Mouse (Mus musculus) midbrain, embryonic 14.5 days (tissue): ENCODE measurements around the gene Cdca5. TPM values are rescaled to one million over a fixed set of nuclear protein-coding genes. Genes with fewer than 3 reads are reported as not detected.

Experiments used
- ATAC-seq: fragments of 200-750 bp; cut with Nextera tagmentation; 2 replicates; pipeline ENCODE4 v1.8.0; 2017; ENCODE audit warnings: moderate number of reproducible peaks, moderate library complexity; ENCODE audit not compliant: low FRiP score, low TSS enrichment
- DNase-seq: peaks from one replicate; pipeline ENCODE4 v3.0.0-alpha.2; 2015
- H3K27ac ChIP-seq: fragments of 300-500 bp; sonication (generic); replicated peaks from 2 replicates; pipeline ENCODE4 v1.5.1; 2014; ENCODE audit warnings: mild to moderate bottlenecking, low read depth, low read length, moderate library complexity
- H3K27me3 ChIP-seq: fragments of 300-500 bp; sonication (generic); 2 replicates; pipeline ENCODE4 v1.6.1; 2014; ENCODE audit warnings: low read length, control low read depth, mixed read lengths; ENCODE audit not compliant: control insufficient read depth, insufficient read depth
- H3K36me3 ChIP-seq: fragments of 300-500 bp; sonication (generic); 2 replicates; pipeline ENCODE4 v1.6.1; 2014; ENCODE audit warnings: low read length, control low read depth; ENCODE audit not compliant: control insufficient read depth, insufficient read depth
- H3K4me1 ChIP-seq: fragments of 300-500 bp; sonication (generic); 2 replicates; pipeline ENCODE4 v1.6.1; 2014; ENCODE audit warnings: mild to moderate bottlenecking, antibody characterized with exemption, low read length, control low read depth; ENCODE audit not compliant: control insufficient read depth, insufficient read depth
- H3K4me2 ChIP-seq: fragments of 300-500 bp; sonication (generic); 2 replicates; pipeline ENCODE4 v1.6.1; 2014; ENCODE audit warnings: mild to moderate bottlenecking, low read length, moderate library complexity
- H3K4me3 ChIP-seq: fragments of 300-500 bp; sonication (generic); replicated peaks from 2 replicates; pipeline ENCODE4 v1.5.1; 2014; ENCODE audit warnings: low read depth, low read length
- H3K9ac ChIP-seq: fragments of 300-500 bp; sonication (generic); replicated peaks from 2 replicates; pipeline ENCODE4 v1.6.1; 2014; ENCODE audit warnings: mild to moderate bottlenecking, low read length, moderate library complexity
- H3K9me3 ChIP-seq: fragments of 300-500 bp; sonication (generic); 2 replicates; pipeline ENCODE4 v1.6.1; 2016; ENCODE audit warnings: low read length, control low read depth, mixed read lengths; ENCODE audit not compliant: control insufficient read depth
- WGBS: fragments of 180-500 bp; shearing (Covaris S2); extraction: QIAGEN DNeasy Blood & Tissue Kit; methylation state at CpG from one replicate; pipeline ENCODE4 v1.1.7; 2014; 5-methylcytosine and 5-hydroxymethylcytosine counted together
- microRNA-seq: library from miRNA; unstranded; fragments of <30 nt; microRNA quantifications from one replicate; pipeline ENCODE4, GENCODE M21; 2016
- polyA plus RNA-seq: library from polyadenylated mRNA; unstranded; fragments of >200 nt; fragmentation: Nextera tagmentation; extraction: Ambion mirVana; gene quantifications from 2 replicates; pipeline ENCODE4 v1.2.1, GENCODE M21; 2014

Gene Cdca5
- polyA plus RNA-seq, 1 experiment from 2014 or later = 8.6 TPM

GRCm38 (mm10) chr19:6140374-6140677, 55.5 kb downstream of the Cdca5 start:
- ATAC-seq = no peak
- H3K27me3 ChIP-seq = no peaks in the 10 kb centered on the region
- H3K9me3 ChIP-seq = no peaks in the 10 kb centered on the region
- peaks cover 24% of the 10 kb centered on the region for H3K36me3 ChIP-seq
- H3K4me1 ChIP-seq = peaks cover 11% of the 10 kb centered on the region
- no peak for DNase-seq
- H3K27ac ChIP-seq = peak overlapping the region; percentile 98
- peak overlapping the region; percentile 80 for H3K4me2 ChIP-seq
- H3K4me3 ChIP-seq = peak overlapping the region; percentile 53
- H3K9ac ChIP-seq = peak overlapping the region; percentile 83
- 9% methylated on average over 16 of the region's 16 CpGs for WGBS

DNA sequence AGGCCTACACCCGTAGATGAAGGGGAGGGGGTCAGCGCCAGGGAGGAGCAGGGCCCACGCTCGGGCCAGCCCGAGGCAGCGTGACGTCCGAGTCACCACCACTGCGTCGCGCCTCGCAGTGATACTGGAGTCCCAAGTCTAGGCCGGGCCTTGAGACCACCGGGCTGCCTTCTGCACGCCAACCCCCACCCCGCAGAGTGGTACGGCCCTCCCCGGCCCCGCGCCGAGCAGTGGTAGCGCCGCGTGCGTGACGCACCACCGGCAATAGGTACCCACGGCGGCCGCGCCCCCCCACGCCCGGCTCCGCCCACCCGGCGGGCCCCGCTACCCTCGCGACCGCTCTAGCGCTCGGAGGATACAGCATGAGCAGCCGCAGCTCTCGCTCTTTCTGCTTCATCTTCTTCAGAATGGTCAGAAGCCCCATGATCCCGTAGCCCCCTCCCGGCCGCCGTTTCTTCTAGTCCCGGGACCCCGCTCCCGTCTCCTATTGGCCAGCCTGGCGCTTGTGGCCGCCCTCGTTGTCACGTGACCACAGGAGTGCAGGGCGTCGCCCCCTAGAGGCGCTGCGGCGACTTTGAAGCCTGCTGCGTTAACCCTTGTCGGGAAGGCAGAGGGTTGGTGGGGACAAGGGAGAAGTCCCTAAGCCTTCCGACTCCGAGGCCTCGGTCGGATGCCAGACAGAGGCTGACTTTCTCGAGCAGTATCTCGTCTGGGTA, 56.1 kb downstream of the Cdca5 start, which contains the start of gene Batf2:
Batf2 (plus strand) TSS at position 306 of the 716 bp plus-strand sequence.
- Histone ChIP-seq H3K27ac (peak within 1 kb of the TSS; percentile 98), H3K4me3 (peak within 1 kb of the TSS; percentile 53), H3K9me3 (no peaks in the 10 kb centered on the region), H3K4me2 (peak within 1 kb of the TSS; percentile 80), H3K36me3 (peaks cover 19% of the 10 kb centered on the region), H3K4me1 (peaks cover 11% of the 10 kb centered on the region), H3K27me3 (no peaks in the 10 kb centered on the region), H3K9ac (peak within 1 kb of the TSS; percentile 83)
- under 1% methylated on average over 68 of the region's 68 CpGs for WGBS
- DNase-seq (peak; percentile 98), ATAC-seq (peak; percentile 93)

GRCm38 (mm10) chr19:6141394-6141749, 56.6 kb downstream of the Cdca5 start, which contains the start of gene Arl2:
Gene Arl2, minus strand, starts transcription at chr19:6141548.
- Histone ChIP-seq H3K9ac (peak within 1 kb of the TSS; percentile 83), H3K4me2 (peak within 1 kb of the TSS; percentile 80), H3K27me3 (no peaks in the 10 kb centered on the region), H3K36me3 (peaks cover 14% of the 10 kb centered on the region), H3K9me3 (no peaks in the 10 kb centered on the region), H3K4me3 (peak within 1 kb of the TSS; percentile 53), H3K27ac (peak within 1 kb of the TSS; percentile 98), H3K4me1 (peaks cover 11% of the 10 kb centered on the region)
- peak; percentile 81 for ATAC-seq
- DNase-seq = peak; percentile 94
- WGBS = under 1% methylated on average over 15 of the region's 15 CpGs

Small RNA genes lying within 50 kb of the gene (microRNA-seq; reads per million reads assigned to microRNA genes)
- gene Mir6988 = 2.8 reads per million, percentile 19 among the genes with 10 or more reads in this experiment

Other genes with a start within 250 kb of the Cdca5 start
- 8.3 and 12.2 TPM in 2 replicates for gene Frmd8, start 209.7 kb upstream of the Cdca5 start, polyA plus RNA-seq
- gene Slc25a45, start 207.2 kb upstream of the Cdca5 start, polyA plus RNA-seq = 0.73 and 1.2 TPM in 2 replicates
- 9.9 and 10.8 TPM in 2 replicates for gene Tigd3, start 190.8 kb upstream of the Cdca5 start, polyA plus RNA-seq
- gene Dpf2, start 172.0 kb upstream of the Cdca5 start, polyA plus RNA-seq = 96.6 and 108 TPM in 2 replicates
- gene Cdc42ep2, start 160.2 kb upstream of the Cdca5 start, polyA plus RNA-seq = 12.3 and 16.2 TPM in 2 replicates
- 17.6 and 23.4 TPM in 2 replicates for gene Pola2, start 120.8 kb upstream of the Cdca5 start, polyA plus RNA-seq
- not detected in 2 replicates for gene Slc22a20, start 98.8 kb upstream of the Cdca5 start, polyA plus RNA-seq
- gene Capn1, start 69.1 kb upstream of the Cdca5 start, polyA plus RNA-seq = 2.4 and 2.6 TPM in 2 replicates
- 28.8 and 33.6 TPM in 2 replicates for gene Syvn1, start 38.4 kb upstream of the Cdca5 start, polyA plus RNA-seq
- gene Mrpl49, start 27.2 kb upstream of the Cdca5 start, polyA plus RNA-seq = 72.9 and 73.0 TPM in 2 replicates
- gene Fau, start 27.1 kb upstream of the Cdca5 start, polyA plus RNA-seq = 602 and 698 TPM in 2 replicates
- 32.4 and 37.9 TPM in 2 replicates for gene Znhit2, start 23.8 kb upstream of the Cdca5 start, polyA plus RNA-seq
- gene Tm7sf2, start 16.6 kb upstream of the Cdca5 start, polyA plus RNA-seq = 43.7 and 57.6 TPM in 2 replicates
- 86.1 and 86.7 TPM in 2 replicates for gene Vps51, start 7.8 kb upstream of the Cdca5 start, polyA plus RNA-seq
- not detected in 2 replicates for gene Tmem262, start 5.0 kb upstream of the Cdca5 start, polyA plus RNA-seq
- gene Gm28374, start 2.7 kb upstream of the Cdca5 start, polyA plus RNA-seq = 0.92 and 1.6 TPM in 2 replicates
- gene Zfpl1, start within 50 bp of the Cdca5 start, polyA plus RNA-seq = 85.5 and 90.6 TPM in 2 replicates
- not detected in 2 replicates for gene AC131692.1, start 9.4 kb downstream of the Cdca5 start, polyA plus RNA-seq
- gene Naaladl1, start 20.8 kb downstream of the Cdca5 start, polyA plus RNA-seq = 0.31 and 0.49 TPM in 2 replicates
- gene Sac3d1, start 33.7 kb downstream of the Cdca5 start, polyA plus RNA-seq = 45.8 and 56.6 TPM in 2 replicates
- 49.8 and 67.4 TPM in 2 replicates for gene Snx15, start 43.3 kb downstream of the Cdca5 start, polyA plus RNA-seq
- 0.25 TPM in 1 of 2 replicates, not detected in the other for gene Batf2, start 56.0 kb downstream of the Cdca5 start, polyA plus RNA-seq
- 104 and 145 TPM in 2 replicates for gene Arl2, start 56.6 kb downstream of the Cdca5 start, polyA plus RNA-seq
- not detected in 2 replicates for gene Majin, start 99.4 kb downstream of the Cdca5 start, polyA plus RNA-seq
- not detected in 2 replicates for gene Gpha2, start 141.4 kb downstream of the Cdca5 start, polyA plus RNA-seq
- gene Ppp2r5b, start 150.9 kb downstream of the Cdca5 start, polyA plus RNA-seq = 117 and 142 TPM in 2 replicates
- 13.7 and 15.4 TPM in 2 replicates for gene Atg2a, start 156.7 kb downstream of the Cdca5 start, polyA plus RNA-seq
- gene Ehd1, start 191.7 kb downstream of the Cdca5 start, polyA plus RNA-seq = 75.0 and 80.1 TPM in 2 replicates
- gene Cdc42bpg, start 221.5 kb downstream of the Cdca5 start, polyA plus RNA-seq = 0.43 and 1.3 TPM in 2 replicates
- gene Men1, start 250.0 kb downstream of the Cdca5 start, polyA plus RNA-seq = 54.8 and 55.4 TPM in 2 replicates